Mouse (Mus musculus) heart, adult 2 months (tissue): ENCODE results near the gene Bmpr1b.

Experiments
- CTCF ChIP-seq: fragments of 200-600 bp; IDR thresholded peaks from 2 replicates; pipeline ENCODE4 v1.8.1; 2022; ENCODE audit warnings: antibody characterized with exemption, mild to moderate bottlenecking, moderate library complexity
- EP300 ChIP-seq: fragments of 200-500 bp; IDR thresholded peaks from 2 replicates; pipeline ENCODE4 v1.6.1; 2011; ENCODE audit warnings: low read depth, low read length, control low read depth; ENCODE audit not compliant: insufficient read depth
- POLR2A ChIP-seq: fragments of 200-500 bp; IDR thresholded peaks from 2 replicates; pipeline ENCODE4 v1.6.1; 2011; ENCODE audit warnings: mild to moderate bottlenecking, low read depth, low read length, control low read depth; ENCODE audit not compliant: insufficient read depth

- no peak for TF ChIP-seq POLR2A
- TF ChIP-seq EP300: no peak
- TF ChIP-seq CTCF: no peak
Measured at GRCm38 (mm10) chr3:141882496-141882895, 286.7 kb downstream of the Bmpr1b start.
